Mouse (Mus musculus) testis, adult 2 months (tissue): ENCODE measurements around the gene Tardbp.

Experiments
- CTCF ChIP-seq: fragments of 200-500 bp; IDR thresholded peaks from 2 replicates; pipeline ENCODE4 v1.5.1; 2012; ENCODE audit warnings: low read depth, mild to moderate bottlenecking, inconsistent platforms, low read length, moderate library complexity; ENCODE audit not compliant: control insufficient read depth, insufficient read depth, insufficient replicate concordance
- POLR2A ChIP-seq: fragments of 200-500 bp; IDR thresholded peaks from 2 replicates; pipeline ENCODE4 v1.6.1; 2012; ENCODE audit warnings: low read depth, mild to moderate bottlenecking, inconsistent platforms, low read length, moderate library complexity; ENCODE audit not compliant: control insufficient read depth

GRCm38 (mm10) chr4:148607758-148608157, 19.1 kb downstream of the Tardbp start:
- TF ChIP-seq CTCF: peak; percentile 82; the same call in 1 of the 2 replicates
- no peak for TF ChIP-seq POLR2A
